Mouse (Mus musculus) brain, embryonic 14.5 days (tissue): ENCODE data around the gene Tmx1. TPM values are rescaled to one million over a fixed set of nuclear protein-coding genes. Genes with fewer than 3 reads are reported as not detected.

Source experiments
- DNase-seq: peaks from one replicate; pipeline ENCODE4 v3.0.0-alpha.2; 2011; ENCODE audit warnings: low read depth
- CTCF ChIP-seq: fragments of 200-500 bp; IDR thresholded peaks from 2 replicates; pipeline ENCODE4 v1.5.1; 2012; ENCODE audit warnings: inconsistent platforms, mild to moderate bottlenecking, moderate library complexity, borderline replicate concordance; ENCODE audit not compliant: insufficient read depth, insufficient read length; ENCODE audit errors: extremely low read depth
- POLR2A ChIP-seq: fragments of 200-500 bp; IDR thresholded peaks from 2 replicates; pipeline ENCODE4 v1.6.1; 2012; ENCODE audit warnings: mild to moderate bottlenecking, inconsistent platforms, borderline replicate concordance; ENCODE audit not compliant: poor library complexity, insufficient read depth, insufficient read length, severe bottlenecking; ENCODE audit errors: extremely low read depth
- polyA plus RNA-seq: library from polyadenylated mRNA; depleted of rRNA; stranded (reverse); fragments of >200 nt; gene quantifications from 2 replicates; pipeline ENCODE4 v1.2.3, GENCODE M21; 2012

The Tmx1 gene
- polyA plus RNA-seq, 1 experiment = 54.3 TPM

DNA sequence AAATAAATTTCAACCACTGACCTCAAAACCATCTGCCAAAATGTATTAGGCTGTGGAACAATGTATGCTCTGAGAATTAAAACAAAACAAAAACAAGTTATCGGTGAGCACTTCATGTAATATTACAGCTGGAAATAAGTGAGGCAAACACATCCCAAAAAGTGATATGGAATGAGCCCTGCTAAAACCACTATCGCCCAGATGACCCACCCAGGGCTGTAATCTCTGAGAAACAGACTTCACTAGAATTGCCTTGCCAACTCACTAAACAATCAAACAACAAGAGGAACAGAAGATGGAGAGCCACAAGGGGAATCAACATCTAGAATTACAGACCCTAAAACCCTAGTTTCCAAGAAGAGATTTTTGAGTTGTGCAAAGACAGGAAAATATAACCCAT lies 752 bp upstream of the Tmx1 start:
- DNase-seq = no peak
- TF ChIP-seq POLR2A = no peak
- no peak for TF ChIP-seq CTCF

DNA sequence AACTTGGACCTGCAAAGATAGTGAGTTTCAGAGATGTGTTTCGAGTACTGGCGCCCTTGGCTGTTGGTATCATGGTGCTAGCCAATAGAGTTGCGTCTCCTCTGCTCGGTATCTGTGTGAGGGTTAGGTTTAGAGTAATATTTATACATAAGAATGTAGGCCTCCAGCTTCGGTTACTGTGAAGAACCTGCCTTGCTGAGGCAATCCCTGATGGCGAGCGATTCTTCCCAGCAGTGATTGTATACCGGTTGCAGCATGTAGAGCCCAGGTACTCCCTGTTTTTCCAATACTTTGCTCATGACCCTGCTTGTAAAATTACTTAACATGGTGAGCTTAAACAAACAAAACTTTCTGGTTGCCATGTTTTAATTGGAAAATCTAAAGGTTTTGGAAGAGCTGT lies 2.3 kb downstream of the Tmx1 start:
- no peak for DNase-seq
- no peak for TF ChIP-seq CTCF
- TF ChIP-seq POLR2A = no peak

- no peak for TF ChIP-seq POLR2A
- no peak for TF ChIP-seq CTCF
- DNase-seq = no peak
These were observed 6.7 kb downstream of the Tmx1 start for GRCm38 (mm10) chr12:70459546-70459945.

DNA sequence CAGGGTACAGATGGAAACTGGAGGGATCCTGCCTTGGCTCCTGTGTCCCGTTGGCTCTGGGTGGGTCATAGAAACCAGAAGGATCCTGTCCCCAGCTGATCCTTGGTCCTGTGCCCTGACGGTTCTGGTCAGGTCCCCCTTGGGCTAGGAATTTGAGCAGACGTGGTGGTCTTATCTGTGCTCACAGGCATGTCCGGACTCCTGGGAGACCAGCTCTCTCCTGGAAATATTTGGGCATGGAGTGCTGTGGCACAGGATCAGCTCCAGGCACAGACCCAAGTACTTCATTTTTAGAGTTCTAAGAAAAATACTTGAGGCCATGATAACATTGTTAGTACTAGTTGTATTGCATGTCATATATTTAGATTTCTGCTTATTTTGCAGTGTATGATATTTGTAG lies 11.1 kb downstream of the Tmx1 start:
- DNase-seq = no peak
- no peak for TF ChIP-seq POLR2A
- no peak for TF ChIP-seq CTCF

- DNase-seq = no peak
- no peak for TF ChIP-seq CTCF
- TF ChIP-seq POLR2A = no peak
These were observed 22.4 kb downstream of the Tmx1 start for GRCm38 (mm10) chr12:70475336-70475735.

DNA sequence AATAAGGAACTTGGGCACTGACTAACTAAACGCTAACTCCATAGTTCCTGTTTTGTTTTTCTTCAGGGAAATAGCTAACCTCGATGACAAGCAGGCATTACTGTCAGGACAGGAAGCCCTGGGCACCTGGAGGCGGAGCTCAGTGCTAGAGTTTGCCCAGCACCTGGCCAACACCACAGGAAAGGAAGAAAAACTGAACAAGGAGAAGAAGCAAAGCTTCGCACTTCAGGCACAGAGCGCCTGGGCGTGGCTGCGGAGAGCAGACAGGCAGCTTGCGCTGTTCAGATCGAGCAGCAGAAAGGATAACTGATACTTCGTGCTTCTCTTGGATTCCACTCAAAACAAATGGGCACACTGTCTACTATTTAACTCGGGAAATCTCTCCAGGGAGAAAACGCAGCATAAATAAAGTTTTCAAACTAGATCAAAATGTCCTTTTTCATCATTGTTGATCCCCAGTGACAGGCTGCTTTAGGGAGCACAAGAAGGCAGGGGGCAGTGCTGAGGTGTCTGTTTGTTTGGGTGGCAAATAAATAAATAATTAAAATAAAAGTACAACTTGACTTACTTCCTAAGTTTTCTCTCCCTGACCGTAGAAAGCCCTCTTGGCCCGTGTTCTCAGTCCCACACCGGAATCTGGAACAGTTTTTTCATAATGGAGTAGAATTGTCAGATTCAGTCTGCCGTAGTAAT lies 24.1 kb downstream of the Tmx1 start:
- no peak for DNase-seq
- TF ChIP-seq POLR2A (no peak), CTCF (no peak)

GRCm38 (mm10) chr12:70477593-70478287 lies 24.8 kb downstream of the Tmx1 start:
- no peak for TF ChIP-seq POLR2A
- peak; percentile 23; the same call in 1 of the 2 replicates for TF ChIP-seq CTCF
- DNase-seq = peak; percentile 41

DNA sequence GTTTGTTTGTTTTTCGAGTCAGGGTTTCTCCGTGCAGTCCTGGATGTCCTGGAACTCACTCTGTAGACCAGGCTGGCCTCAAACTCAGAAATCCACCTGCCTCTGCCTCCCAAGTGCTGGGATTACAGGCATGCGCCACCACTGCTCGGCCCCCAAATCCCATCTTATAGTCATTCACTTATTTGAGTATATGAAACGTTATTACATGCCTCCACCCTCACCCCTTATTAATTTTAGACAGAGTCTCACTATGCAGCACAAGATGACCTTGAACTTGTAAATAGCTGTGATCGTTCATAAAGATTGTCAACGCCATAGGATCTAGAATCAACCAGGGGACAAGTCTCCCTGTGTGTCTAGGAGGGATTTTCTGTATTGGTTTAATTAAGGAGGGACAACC lies 33.1 kb downstream of the Tmx1 start:
- no peak for DNase-seq
- TF ChIP-seq POLR2A (no peak), CTCF (no peak)

DNA sequence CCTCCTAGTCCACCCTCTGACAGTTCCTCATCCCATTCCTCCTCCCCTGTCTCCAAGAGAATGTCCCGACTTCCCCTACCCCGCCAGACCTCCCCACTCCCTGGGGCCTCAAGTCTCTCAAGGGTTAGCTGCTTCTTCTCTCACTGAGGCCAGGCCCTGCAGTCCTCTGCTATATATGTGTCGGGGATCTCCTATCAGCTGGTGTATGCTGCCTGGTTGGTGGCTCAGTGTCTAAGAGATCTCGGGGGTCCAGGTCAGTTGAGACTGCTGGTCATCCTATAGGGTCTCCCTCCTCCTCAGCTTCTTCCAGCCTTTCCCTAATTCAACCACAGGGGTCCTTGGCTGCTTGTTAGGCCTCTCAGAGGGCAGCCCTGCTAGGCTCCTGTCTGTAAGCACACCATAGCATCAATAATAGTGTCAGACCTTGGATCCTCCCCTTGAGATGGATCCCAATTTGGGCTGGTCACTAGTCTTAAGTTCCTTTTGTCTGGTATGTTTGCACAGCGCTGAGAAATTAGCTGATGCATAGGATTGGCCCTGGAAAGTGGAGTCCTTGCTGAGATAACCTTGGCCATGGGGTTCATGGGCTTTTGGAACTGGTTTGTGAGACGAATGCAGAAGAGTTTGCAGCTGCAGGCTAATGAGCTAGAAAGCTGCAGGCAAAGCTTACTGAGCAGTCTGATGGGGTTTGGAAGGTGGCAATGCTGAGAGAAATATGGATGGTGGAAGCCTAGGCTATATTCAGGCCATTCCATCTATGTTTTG lies 34.0 kb downstream of the Tmx1 start:
- DNase-seq = no peak
- TF ChIP-seq CTCF (no peak), POLR2A (no peak)

GRCm38 (mm10) chr12:70492441-70492840 lies 39.5 kb downstream of the Tmx1 start:
- peak; percentile 12 for DNase-seq
- TF ChIP-seq CTCF (no peak), POLR2A (no peak)

GRCm38 (mm10) chr12:70494494-70495281 lies 41.8 kb downstream of the Tmx1 start:
- TF ChIP-seq CTCF = peak; percentile 60; the same call in 1 of the 2 replicates
- TF ChIP-seq POLR2A = no peak
- DNase-seq = peak; percentile 88

DNA sequence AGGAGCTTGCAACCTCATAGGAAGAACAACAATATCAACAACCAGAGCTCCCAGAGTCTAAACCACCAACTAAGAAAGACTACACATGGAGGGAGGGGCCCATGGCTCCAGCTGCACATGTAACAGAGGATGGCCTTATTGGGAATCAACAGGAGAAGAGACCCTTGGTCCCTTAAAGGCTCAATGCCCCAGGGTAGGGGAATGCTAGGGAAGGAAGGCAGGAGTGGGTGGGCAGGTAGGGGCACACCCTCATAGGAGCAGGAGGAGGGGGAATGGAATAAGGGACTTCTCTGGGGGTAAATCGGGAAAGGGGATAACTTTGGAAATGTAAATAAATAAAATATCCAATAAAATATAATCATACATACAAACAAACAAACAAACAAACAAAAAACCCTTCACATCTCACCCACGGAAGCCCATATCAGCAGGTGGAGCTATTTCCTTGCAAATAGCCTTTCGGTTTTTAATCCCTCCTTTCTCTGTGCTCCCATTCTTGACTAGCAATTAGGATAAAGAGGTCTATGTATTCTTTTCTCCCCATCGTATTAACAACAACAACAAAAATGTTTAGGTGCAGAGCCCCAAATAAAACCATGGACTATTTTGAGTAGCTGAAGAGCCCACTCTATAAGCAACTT lies 42.5 kb downstream of the Tmx1 start:
- TF ChIP-seq POLR2A = no peak
- TF ChIP-seq CTCF = peak; percentile 57; the same call in 1 of the 2 replicates
- peak; percentile 75 for DNase-seq
